Mouse (Mus musculus) adrenal gland, postnatal 36 days (tissue): ENCODE data around the gene Lhx1. TPM values are rescaled to one million over a fixed set of nuclear protein-coding genes. Genes with fewer than 3 reads are reported as not detected.
A peak's percentile ranks its signal among the peaks of the same experiment; 100 is the strongest.

Source experiments
- DNase-seq, 2 experiments: peaks; one replicate each; pipeline ENCODE4 v3.0.0; 2021; ENCODE audit warnings: mixed read lengths in 1 of 2
- total RNA-seq, 2 experiments: library from RNA; stranded (reverse); gene quantifications; 2 replicates each; pipeline ENCODE4 v1.2.3; 2021

Lhx1 gene
- total RNA-seq, 2 experiments from 2014 or later = not detected

GRCm38 (mm10) chr11:84481661-84482060 lies 43.7 kb downstream of the Lhx1 start:
- DNase-seq = no peak

GRCm38 (mm10) chr11:84480451-84480850 lies 44.9 kb downstream of the Lhx1 start:
- DNase-seq = peak in 1 of 2 experiments; percentile 22

GRCm38 (mm10) chr11:84476641-84477040 lies 48.7 kb downstream of the Lhx1 start:
- no peak for DNase-seq

- no peak for DNase-seq
These were observed 49.3 kb downstream of the Lhx1 start for GRCm38 (mm10) chr11:84475991-84476390.

GRCm38 (mm10) chr11:84473093-84473667 lies 52.2 kb downstream of the Lhx1 start:
- DNase-seq = no peak

Other genes starting within 250 kb of the Lhx1 start
- 10 to 100 TPM; 20.8 to 23.2 TPM for gene Aatf, start 12.0 kb downstream of the Lhx1 start, total RNA-seq